Mouse (Mus musculus): ENCODE data around the gene Tsc22d1. TPM values are rescaled to one million over a fixed set of nuclear protein-coding genes. Genes with fewer than 3 reads are reported as not detected.

Tsc22d1 gene
- polyA plus RNA-seq, 1 experiment from 2014 or later: 116 TPM

DNA sequence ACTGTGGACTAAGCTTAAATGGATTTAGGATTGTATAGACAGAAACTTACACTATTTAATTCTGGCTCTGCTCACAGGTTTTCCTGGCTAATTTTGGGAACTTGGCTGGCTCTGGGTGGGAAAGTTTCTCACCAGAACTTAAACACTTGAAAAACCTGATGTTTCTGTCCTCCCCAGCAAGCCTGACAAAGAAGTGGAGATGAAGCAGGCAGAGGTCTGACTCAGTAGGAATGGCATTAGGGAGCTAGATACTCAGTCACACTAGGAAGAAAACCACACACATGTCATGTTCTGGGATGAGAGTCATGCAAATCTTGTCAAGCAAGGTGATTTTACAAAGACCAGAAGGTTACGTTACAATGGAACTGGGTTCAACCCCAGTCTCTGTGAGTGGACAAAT is 120.3 kb downstream of the Tsc22d1 start:
- H3K9me3 ChIP-seq (replicated peaks): no peaks in the 10 kb centered on the region
- no peaks in the 10 kb centered on the region for H3K36me3 ChIP-seq
- ATAC-seq (ENCODE audit: low read depth) (no peak), DNase-seq (no peak)
- peak overlapping the region; percentile 99 for H3K27ac ChIP-seq
- H3K9ac ChIP-seq: peak overlapping the region; percentile 86
- WGBS (ENCODE audit: insufficient replicate concordance): 87% methylated on average over 1 of the region's 1 CpGs
- peaks cover 80% of the 10 kb centered on the region for H3K4me1 ChIP-seq (replicated peaks)
- peak overlapping the region; percentile 6; the same call in 1 of the 2 replicates for H3K4me3 ChIP-seq (replicated peaks)
- peak overlapping the region; percentile 92 for H3K4me2 ChIP-seq
- H3K27me3 ChIP-seq: no peaks in the 10 kb centered on the region

DNA sequence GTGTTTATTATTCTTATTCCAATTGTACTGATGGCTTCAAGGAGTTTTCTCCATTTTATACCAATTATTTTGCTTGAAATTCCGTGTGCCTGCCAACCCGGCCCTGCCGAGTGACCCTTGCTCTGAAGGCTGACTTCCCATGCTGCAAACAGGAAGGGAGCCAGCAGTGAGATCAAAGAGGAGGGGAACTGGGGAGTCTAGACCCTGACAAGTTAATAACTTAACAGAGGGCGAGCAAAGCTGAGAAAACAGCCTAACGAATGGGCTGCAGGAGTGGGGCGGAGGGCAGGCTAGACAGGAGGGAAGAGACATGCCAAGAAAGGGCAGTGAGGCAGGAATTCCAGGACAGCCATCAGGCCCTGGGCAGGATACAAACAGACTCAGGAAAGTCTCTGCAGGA is 122.2 kb downstream of the Tsc22d1 start:
- no peak overlapping the region for H3K4me3 ChIP-seq (replicated peaks)
- DNase-seq (no peak), ATAC-seq (ENCODE audit: low read depth) (no peak)
- no peak overlapping the region for H3K9ac ChIP-seq
- H3K27me3 ChIP-seq: no peaks in the 10 kb centered on the region
- H3K4me1 ChIP-seq (replicated peaks): peaks cover 74% of the 10 kb centered on the region
- H3K9me3 ChIP-seq (replicated peaks): no peaks in the 10 kb centered on the region
- 60% methylated on average over 6 of the region's 6 CpGs for WGBS (ENCODE audit: insufficient replicate concordance)
- H3K27ac ChIP-seq: peak overlapping the region; percentile 44
- no peaks in the 10 kb centered on the region for H3K36me3 ChIP-seq
- H3K4me2 ChIP-seq: no peak overlapping the region

DNA sequence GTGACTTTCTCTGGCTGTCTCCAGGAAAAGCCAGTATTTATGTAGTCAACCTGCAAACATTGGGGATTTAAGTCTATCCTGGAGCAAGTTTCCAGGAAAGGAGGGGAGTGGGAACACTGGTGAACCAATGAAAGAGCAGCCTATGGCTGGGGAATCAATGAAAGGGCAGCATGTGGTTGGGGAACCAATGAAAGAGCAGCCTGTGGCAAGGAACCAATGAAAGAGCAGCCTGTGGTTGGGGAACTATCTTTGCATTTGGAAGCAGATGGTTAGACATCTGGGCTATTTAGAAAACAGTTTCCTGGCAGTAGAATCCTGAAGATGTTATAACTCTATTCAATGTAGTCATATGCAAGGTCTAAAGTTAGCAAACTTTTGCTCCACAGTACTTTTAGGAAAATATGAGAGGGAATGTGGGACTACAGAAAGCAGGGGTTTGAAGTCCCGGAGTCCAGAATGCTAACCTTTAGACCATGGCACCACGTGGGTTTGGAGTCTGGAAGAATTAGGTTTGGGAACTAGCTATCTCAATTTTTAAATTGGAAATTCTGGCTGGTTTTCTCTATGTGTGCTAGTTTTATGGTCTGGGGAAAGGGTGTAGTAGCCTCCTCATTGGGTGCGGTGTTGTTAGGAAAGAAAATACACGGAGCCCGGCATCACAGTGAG is 125.4 kb downstream of the Tsc22d1 start:
- no peaks in the 10 kb centered on the region for H3K36me3 ChIP-seq
- H3K4me3 ChIP-seq (replicated peaks): no peak overlapping the region
- no peaks in the 10 kb centered on the region for H3K27me3 ChIP-seq
- no peaks in the 10 kb centered on the region for H3K9me3 ChIP-seq (replicated peaks)
- H3K9ac ChIP-seq: no peak overlapping the region
- no peak overlapping the region for H3K4me2 ChIP-seq
- ATAC-seq (ENCODE audit: low read depth) (no peak; the same call in 1 of the 2 replicates), DNase-seq (no peak)
- no peak overlapping the region for H3K27ac ChIP-seq
- 87% methylated on average over 5 of the region's 5 CpGs for WGBS (ENCODE audit: insufficient replicate concordance)
- H3K4me1 ChIP-seq (replicated peaks): peaks cover 69% of the 10 kb centered on the region

DNA sequence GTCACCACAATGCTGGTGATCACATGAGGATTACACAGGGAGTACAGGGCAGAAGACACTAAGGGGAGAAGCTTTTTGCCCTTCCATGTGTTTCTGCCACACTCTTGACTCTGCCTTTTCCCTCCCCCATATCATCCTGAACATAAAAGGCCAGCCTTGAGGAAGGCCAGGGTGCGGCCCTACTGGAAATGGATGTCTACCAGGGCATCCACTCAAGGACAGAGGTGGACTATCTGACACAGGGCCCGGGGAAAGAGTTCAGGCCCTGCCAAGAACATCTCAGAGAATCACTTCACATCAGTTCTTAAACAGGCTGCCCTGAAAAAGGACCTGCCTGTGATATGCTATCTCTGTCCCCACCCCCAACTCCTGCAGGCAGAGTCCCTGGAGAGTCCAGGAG is 126.6 kb downstream of the Tsc22d1 start:
- Histone ChIP-seq H3K9me3 (replicated peaks) (no peaks in the 10 kb centered on the region), H3K4me2 (no peak overlapping the region), H3K4me1 (replicated peaks) (peaks cover 59% of the 10 kb centered on the region), H3K36me3 (no peaks in the 10 kb centered on the region), H3K27me3 (no peaks in the 10 kb centered on the region), H3K27ac (no peak overlapping the region), H3K9ac (no peak overlapping the region), H3K4me3 (replicated peaks) (no peak overlapping the region)
- ATAC-seq (ENCODE audit: low read depth): no peak
- WGBS (ENCODE audit: insufficient replicate concordance): 46% methylated on average over 2 of the region's 2 CpGs
- DNase-seq: no peak

DNA sequence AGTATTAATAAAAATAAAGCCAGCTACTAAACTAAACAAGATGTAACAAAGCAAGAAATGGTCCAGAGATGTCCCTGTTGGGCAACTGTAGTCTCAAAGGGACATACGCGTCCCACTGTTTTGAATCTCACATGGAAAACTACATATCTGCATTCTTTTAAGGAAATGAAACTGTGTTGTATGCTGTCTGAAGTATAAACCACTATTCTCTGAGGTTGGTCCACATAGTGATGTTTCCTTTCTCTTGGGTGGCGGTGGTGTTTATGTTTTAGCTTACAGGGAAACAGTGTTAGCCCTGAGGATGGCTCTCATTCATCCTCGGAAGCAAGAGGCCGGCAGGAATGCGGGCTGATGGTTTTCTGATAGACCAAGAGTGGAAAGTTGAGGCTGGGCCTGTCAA is 129.4 kb downstream of the Tsc22d1 start:
- Histone ChIP-seq H3K4me2 (no peak overlapping the region), H3K27ac (no peak overlapping the region), H3K9ac (no peak overlapping the region), H3K36me3 (no peaks in the 10 kb centered on the region), H3K4me1 (replicated peaks) (peaks cover 42% of the 10 kb centered on the region), H3K9me3 (replicated peaks) (no peaks in the 10 kb centered on the region), H3K27me3 (no peaks in the 10 kb centered on the region), H3K4me3 (replicated peaks) (no peak overlapping the region)
- no peak for DNase-seq
- WGBS (ENCODE audit: insufficient replicate concordance): 79% methylated on average over 6 of the region's 6 CpGs
- ATAC-seq (ENCODE audit: low read depth): no peak

DNA sequence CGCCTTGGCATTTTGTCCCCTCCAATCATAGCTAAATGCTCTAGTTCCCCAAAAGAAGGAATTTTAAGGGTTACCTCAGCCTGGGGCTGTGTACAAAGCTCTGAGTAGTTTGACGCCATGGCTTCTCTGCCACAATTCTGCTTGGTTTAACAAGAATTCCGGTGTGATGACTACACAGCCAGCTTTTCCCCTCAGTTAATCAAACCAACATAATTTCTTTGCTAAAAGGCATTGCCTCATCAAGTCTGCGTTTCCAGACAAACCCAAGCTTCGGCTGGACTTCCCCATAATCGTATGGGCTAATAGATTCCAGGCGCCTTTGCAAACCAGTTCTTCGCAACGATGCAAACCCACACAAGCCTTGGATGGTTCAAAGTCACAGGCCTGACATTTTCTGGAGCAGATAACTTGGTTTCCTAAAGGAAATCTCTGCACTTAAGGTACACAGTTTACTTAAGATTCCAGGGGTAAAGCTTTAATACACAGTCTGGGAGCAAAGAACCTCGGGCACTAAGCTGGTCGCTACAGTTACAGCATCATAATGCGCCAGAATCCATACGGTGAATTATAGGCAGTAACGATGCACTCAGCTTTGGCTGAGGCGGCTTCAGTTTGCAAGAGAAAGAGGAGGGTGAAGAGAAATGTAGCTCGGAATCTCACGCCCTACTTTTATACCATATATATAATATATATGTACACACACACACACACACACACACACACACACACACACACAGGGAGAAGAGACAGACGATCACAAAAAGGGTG is 140.7 kb downstream of the Tsc22d1 start:
- no peak overlapping the region for H3K27ac ChIP-seq
- ATAC-seq (ENCODE audit: low read depth) (no peak), DNase-seq (no peak)
- WGBS (ENCODE audit: insufficient replicate concordance): 64% methylated on average over 18 of the region's 18 CpGs
- no peaks in the 10 kb centered on the region for H3K9me3 ChIP-seq (replicated peaks)
- H3K4me3 ChIP-seq (replicated peaks): peak overlapping the region; percentile 62
- H3K9ac ChIP-seq: peak overlapping the region; percentile 66; the same call in 1 of the 2 replicates
- peak overlapping the region; percentile 87 for H3K4me2 ChIP-seq
- H3K27me3 ChIP-seq: peaks cover 51% of the 10 kb centered on the region
- peaks cover 37% of the 10 kb centered on the region for H3K4me1 ChIP-seq (replicated peaks)
- no peaks in the 10 kb centered on the region for H3K36me3 ChIP-seq

DNA sequence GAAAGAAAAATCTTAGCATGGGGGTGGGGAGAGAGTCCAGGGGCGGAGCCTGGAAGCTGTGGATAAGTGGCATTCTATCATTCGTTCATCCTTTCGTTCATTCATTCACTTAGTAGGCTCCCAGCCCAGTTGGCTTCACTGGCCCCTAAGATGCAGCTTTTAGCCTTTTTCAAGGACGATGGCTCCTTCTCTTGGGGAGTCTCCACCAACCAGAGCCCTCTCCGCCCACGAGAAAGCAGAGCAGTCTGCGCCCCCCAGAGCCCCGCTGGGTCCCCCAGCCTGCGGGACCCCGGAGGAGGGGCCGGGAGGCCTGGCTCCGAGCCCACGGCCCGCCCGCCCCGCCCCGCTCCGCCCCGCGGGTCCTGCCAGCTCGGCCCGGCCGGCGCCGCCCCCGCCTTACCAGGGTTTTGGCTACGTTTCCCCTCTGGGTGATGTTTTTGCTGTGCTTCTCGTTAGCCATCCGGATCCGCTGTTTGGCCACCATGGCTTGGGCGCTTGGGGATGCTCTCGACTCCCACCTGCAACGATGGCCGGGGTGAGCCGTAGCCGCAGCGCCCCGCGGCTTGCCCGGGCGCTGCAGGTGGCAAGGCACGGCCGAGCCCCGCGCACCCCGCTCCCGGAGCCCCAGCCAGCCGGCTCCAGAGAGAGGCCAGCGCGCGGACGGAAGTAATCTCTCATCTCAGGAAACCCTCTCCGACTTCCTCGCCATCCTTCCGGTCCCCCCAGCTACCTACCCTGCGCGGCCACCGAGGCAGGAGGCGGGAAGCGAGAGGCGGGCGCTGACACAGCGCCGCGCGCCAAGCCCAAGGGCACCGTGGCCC is 141.5 kb downstream of the Tsc22d1 start:
- H3K4me3 ChIP-seq (replicated peaks): peak overlapping the region; percentile 62
- ATAC-seq (ENCODE audit: low read depth) (peak; percentile 66), DNase-seq (no peak)
- WGBS (ENCODE audit: insufficient replicate concordance): 2% methylated on average over 66 of the region's 67 CpGs
- no peaks in the 10 kb centered on the region for H3K9me3 ChIP-seq (replicated peaks)
- H3K36me3 ChIP-seq: no peaks in the 10 kb centered on the region
- H3K4me2 ChIP-seq: peak overlapping the region; percentile 87
- peaks cover 41% of the 10 kb centered on the region for H3K4me1 ChIP-seq (replicated peaks)
- H3K27me3 ChIP-seq: peaks cover 50% of the 10 kb centered on the region
- H3K27ac ChIP-seq: no peak overlapping the region
- H3K9ac ChIP-seq: peak overlapping the region; percentile 66

DNA sequence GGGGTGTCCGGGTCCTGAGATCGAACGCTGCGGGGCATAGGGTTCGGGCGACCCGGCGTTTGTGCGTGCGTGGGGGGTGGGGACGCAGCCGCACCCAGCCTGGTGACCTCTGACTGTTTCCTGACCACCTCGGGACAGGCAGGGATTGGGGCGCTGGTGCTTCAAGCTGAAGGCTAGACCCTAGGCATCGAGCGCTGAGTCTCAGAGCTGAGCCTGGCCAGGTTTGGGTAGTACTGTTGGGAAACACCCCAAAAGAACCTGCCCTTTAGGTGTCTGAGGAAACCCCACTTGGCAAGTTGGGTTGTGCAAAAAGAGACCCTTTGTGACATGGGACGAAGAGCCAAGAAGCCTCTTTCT is 142.1 kb downstream of the Tsc22d1 start, which contains the start of gene Serp2:
Gene Serp2, minus strand, starts transcription at position 38 of the 357 bp plus-strand sequence.
- H3K4me2 ChIP-seq: peak within 1 kb of the TSS; percentile 87
- H3K9me3 ChIP-seq (replicated peaks): no peaks in the 10 kb centered on the region
- 8% methylated on average over 17 of the region's 17 CpGs for WGBS (ENCODE audit: insufficient replicate concordance)
- DNase-seq (no peak), ATAC-seq (ENCODE audit: low read depth) (peak; percentile 27; the same call in 1 of the 2 replicates)
- H3K27ac ChIP-seq: no peak within 1 kb of the TSS
- H3K36me3 ChIP-seq: no peaks in the 10 kb centered on the region
- peaks cover 41% of the 10 kb centered on the region for H3K4me1 ChIP-seq (replicated peaks)
- peak within 1 kb of the TSS; percentile 62 for H3K4me3 ChIP-seq (replicated peaks)
- peaks cover 47% of the 10 kb centered on the region for H3K27me3 ChIP-seq
- peak within 1 kb of the TSS; percentile 66 for H3K9ac ChIP-seq

Other genes with a start within 250 kb of the Tsc22d1 start
- gene Serp2, start 141.9 kb downstream of the Tsc22d1 start, polyA plus RNA-seq (2015; fragmentation: Nextera tagmentation; extraction: Ambion mirVana): 1.3 and 1.4 TPM in 2 replicates